Mouse (Mus musculus) small intestine, adult 2 months (tissue): ENCODE data around the gene Mrps34.

Experiments used
- CTCF ChIP-seq: fragments of 200-500 bp; IDR thresholded peaks from 2 replicates; pipeline ENCODE4 v1.5.1; 2012; ENCODE audit warnings: low read depth, mild to moderate bottlenecking, control low read depth, inconsistent platforms, low read length, moderate library complexity, mixed read lengths; ENCODE audit not compliant: insufficient replicate concordance, insufficient read length; ENCODE audit errors: extremely low read depth
- POLR2A ChIP-seq: fragments of 200-500 bp; IDR thresholded peaks from 2 replicates; pipeline ENCODE4 v1.6.1; 2012; ENCODE audit warnings: low read depth, mild to moderate bottlenecking, control low read depth, inconsistent platforms, low read length, moderate library complexity

- TF ChIP-seq CTCF = no peak
- no peak for TF ChIP-seq POLR2A
Measured at GRCm38 (mm10) chr17:24937266-24937665, 42.4 kb downstream of the Mrps34 start.
